Mouse (Mus musculus) urinary bladder, postnatal 14 days (tissue): ENCODE results near the gene Lamb2.

ENCODE experiments used
- DNase-seq: peaks from one replicate; pipeline ENCODE4 v3.0.0; 2021; ENCODE audit warnings: low spot score

Lamb2 gene

DNA sequence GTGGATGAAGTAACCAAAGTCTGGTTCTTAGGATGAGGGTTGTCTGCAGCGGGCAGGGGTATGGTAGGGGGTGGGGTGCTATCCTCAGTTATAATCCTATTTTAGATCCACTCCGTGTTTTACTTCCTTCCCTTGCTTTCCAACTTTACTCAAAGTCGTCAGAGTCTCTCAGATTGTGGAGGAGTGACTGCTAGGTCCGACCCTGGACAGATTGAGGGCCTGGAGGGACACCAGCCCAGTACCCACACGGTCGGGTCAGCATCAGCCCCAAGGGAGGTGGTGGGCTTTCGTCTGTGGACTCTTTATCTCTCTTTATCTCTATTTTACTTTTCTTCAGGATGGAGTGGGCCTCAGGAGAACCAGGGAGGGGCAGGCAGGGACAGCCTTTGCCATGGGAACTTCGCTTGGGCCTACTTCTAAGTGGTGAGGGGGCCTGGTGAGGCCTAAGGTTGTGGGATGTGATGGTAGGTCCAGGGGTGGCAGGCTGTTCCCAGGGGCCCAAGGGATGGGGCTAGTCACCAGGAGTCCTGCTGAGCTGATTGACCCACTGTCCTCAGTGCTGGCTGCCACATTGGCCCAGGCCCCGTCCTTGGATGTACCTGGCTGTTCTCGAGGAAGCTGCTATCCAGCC lies at the start of gene Lamb2:
TSS of gene Lamb2 (plus strand) at position 16 of the 631 bp plus-strand sequence.
- DNase-seq, result peak; percentile 33

GRCm38 (mm10) chr9:108431431-108432067 lies 48.0 kb upstream of the Lamb2 start:
- no peak for DNase-seq

- no peak for DNase-seq
Measured at GRCm38 (mm10) chr9:108436182-108436581, 43.4 kb upstream of the Lamb2 start, which contains the start of gene BC048562. TSS of gene BC048562 (plus strand) at chr9:108436482.

DNA sequence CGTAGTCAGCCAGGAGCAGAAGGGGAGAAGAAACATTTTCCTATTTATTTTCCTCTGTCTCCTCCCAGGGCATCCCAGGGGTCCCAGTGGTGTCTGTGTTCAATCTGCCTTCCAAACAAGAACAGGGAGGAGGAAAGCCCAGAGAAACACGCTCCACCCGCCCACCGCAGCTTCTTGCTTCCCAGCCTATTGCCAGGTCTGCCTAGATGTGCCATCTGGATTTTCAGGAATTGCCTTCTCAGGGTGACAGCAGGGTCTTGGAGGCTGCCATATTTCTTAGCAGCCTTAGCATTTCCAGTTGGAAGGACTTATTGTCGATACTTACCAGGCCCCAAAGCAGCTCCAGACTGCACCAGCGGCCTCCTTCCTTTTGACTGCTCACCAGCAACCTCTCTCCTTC lies 40.4 kb upstream of the Lamb2 start:
- DNase-seq, result no peak

GRCm38 (mm10) chr9:108440485-108440884 lies 39.1 kb upstream of the Lamb2 start:
- no peak for DNase-seq

- no peak for DNase-seq
Measured at GRCm38 (mm10) chr9:108441236-108441919, 38.2 kb upstream of the Lamb2 start.

DNA sequence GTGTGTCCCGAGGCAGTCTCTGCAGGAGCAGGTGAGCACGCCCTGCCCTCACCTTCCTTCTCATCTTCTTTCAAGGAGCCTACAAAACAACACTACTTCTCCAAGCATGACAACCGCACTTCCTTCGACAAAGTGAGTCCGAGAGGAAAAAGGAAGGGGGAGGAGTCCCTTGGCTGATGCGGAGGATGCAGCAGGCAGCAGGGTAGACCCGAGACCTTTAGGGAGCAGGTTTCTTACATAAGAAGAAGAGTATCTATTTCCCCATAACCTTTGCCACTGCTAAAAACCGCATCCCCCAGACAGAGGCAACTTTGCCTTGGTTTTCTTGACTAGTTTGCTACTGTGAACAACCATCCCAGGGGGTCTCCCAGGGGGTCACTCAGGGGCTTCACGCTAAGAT lies 34.4 kb upstream of the Lamb2 start:
- no peak for DNase-seq

DNA sequence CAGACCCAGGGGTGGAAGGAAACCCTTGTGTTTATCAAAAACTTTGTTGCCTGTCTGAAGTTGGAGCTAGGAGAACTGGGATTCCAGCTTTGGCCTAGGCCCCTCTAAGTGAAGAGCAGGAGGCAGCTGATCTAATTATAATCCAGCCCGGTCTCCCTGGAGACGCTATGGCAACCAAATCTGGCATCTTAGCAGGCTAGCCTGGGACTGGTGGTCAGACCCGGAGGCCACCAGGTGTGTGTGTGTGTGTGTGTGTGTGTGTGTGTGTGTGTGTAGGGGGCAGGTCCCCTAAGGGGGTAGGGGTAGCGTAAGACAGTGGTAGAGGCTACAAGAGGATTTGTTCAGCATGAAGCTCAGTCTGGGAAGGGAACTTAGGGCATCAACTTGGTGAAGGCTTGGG lies 29.7 kb upstream of the Lamb2 start:
- no peak for DNase-seq

GRCm38 (mm10) chr9:108450292-108451169 lies 29.0 kb upstream of the Lamb2 start:
- no peak for DNase-seq

DNA sequence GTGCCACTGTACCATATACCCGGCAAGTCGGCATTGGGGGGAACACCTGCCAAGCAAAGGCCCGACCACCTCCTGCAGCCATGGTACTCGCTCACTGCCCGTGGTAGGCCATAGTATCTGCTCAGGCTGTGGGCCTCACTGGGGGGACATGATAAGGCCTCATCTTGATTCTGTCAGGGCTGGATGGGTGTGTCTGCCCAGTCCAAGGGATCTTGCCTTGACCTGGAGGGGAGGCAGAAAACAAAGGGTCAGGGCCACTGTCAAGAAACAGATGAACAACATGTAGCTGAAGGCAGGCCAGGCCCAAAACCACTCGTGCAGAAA lies 28.4 kb upstream of the Lamb2 start:
- DNase-seq, result no peak

DNA sequence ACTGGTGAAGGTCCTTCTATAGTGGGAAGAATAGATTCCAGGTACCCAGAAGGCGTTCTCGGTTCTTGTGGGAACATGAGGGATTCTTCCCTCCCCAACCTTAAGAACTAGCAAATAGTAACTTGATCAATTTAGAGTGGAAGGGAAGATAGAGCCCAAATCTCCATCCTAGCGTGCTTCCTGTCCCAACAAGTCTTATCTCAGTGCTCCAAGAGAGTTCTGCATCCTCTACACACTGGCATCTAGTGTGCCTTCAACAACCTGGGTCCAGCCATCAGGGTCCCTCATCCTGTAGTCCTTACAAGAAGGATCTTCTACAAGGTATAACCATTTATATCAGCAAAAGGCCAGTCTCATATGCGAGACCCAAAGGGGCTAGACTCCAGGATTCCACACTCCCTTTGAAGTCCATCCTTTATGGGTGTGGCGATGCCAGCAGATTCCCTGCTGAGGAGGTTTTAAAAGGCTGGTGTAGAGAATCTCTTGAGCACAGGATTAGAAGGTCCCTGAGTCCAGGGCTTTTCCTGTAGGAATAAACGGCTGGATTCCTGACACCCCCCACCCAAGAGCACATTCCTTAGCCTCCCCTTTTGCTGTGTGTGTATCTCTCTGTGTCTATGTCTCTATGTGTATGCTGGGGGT lies 27.9 kb upstream of the Lamb2 start:
- no peak for DNase-seq

DNA sequence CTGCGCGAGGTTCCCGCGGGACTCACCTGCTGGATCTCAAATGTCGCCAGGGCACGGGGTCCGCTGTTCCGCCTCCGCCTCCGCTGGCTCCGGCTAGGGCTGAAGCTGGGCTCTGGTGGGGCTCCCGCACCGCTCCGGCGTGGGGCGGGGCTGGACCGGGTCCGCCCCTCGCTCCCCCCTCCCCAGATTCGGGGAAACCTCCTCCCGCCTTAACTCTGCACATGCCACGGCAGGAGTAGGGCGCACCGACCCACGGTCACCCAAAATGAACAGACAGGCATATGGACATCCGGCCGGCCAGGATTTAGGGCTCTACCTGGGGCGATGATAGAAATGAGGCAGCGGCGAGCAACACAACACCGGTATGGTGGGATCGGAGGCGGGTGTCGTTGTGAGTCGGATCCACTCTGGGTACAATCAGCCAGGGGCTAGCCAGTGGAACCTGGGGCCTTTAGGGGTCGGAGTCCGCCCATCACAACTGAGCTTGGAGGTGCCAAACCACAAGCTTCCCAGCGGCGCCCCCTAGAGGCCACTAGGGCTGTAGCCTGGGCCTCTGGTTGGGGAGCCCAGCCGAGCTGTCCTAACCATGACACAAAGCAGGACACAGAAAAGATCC lies 27.1 kb upstream of the Lamb2 start:
- peak; percentile 89 for DNase-seq

DNA sequence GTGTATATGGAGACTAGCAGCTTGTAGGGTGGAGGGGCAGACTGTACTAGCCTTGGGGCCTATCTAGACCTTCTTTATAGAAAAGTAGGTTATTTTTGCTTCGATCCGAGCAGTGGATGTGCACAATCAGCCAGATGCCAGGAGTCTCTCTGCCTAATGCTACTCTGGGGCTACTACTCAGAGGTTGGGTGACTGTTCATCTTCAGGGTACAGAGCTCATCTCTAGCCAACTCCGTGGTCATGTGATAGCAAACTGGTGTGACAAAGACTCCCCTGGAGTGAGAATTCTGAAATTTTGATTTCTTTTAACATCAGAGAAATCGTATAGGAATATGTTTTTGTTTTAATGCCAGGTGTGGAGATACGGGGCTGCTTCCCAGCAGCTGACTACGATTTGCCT lies 26.6 kb upstream of the Lamb2 start:
- DNase-seq, result no peak

DNA sequence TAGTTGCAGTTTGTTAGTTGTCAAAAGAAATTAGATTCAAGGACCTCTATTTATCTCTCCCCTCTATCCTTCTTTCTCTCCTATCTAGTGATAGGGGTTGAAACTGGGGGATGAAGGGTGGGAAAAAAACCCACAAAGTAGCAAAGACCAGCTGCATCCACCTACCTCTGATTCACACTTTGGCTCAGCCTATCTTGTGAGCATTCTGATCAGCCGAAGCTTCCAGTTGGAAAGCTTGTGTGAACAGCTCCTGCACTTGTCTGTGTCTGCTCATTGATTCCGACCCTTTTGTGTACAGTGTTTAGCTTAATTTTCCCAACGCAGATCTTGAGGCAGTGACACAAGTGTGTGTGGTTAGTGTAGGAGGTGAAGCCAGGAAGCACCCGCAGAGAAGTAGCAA lies 26.1 kb upstream of the Lamb2 start:
- no peak for DNase-seq

- DNase-seq, result no peak
Measured at GRCm38 (mm10) chr9:108454429-108454828, 25.1 kb upstream of the Lamb2 start.

- DNase-seq, result no peak
Measured at GRCm38 (mm10) chr9:108455747-108456571, 23.6 kb upstream of the Lamb2 start.

DNA sequence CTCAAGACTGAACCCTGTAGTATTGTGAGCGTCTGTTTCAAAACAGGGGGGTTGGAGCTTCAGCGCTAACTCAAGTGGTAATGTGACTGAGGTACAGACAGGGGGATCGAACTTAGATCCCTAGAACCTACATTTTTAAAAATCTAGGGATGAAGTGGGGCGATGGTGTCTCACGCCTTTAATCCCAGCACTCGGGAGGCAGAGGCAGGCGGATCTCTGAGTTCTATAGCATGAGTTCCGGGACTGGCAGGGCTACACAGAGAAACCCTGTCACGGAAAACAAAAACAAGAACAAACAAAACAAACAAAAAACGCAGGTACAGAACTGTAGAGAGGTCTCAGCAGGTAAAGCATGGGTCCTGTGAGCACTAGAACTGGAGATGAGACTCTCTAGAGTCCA lies 22.6 kb upstream of the Lamb2 start:
- no peak for DNase-seq

DNA sequence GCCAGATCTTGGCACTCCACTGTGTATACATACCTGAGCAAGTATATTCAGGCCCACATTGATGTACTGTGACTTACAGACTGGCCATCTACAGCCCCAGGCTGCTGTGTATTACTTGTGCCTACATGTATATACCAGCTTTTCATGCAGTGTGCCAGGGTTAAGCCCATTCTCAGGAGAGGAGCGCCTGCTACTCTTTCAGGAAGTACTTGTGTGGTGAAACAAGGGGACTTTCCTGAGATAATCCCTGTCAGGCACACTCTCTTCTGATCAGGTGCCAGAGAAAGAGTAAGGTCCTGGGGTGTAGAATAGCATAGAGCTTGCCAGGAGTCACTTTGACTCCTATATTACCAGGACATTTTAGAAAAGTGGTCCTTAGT lies 19.6 kb upstream of the Lamb2 start:
- DNase-seq, result no peak

DNA sequence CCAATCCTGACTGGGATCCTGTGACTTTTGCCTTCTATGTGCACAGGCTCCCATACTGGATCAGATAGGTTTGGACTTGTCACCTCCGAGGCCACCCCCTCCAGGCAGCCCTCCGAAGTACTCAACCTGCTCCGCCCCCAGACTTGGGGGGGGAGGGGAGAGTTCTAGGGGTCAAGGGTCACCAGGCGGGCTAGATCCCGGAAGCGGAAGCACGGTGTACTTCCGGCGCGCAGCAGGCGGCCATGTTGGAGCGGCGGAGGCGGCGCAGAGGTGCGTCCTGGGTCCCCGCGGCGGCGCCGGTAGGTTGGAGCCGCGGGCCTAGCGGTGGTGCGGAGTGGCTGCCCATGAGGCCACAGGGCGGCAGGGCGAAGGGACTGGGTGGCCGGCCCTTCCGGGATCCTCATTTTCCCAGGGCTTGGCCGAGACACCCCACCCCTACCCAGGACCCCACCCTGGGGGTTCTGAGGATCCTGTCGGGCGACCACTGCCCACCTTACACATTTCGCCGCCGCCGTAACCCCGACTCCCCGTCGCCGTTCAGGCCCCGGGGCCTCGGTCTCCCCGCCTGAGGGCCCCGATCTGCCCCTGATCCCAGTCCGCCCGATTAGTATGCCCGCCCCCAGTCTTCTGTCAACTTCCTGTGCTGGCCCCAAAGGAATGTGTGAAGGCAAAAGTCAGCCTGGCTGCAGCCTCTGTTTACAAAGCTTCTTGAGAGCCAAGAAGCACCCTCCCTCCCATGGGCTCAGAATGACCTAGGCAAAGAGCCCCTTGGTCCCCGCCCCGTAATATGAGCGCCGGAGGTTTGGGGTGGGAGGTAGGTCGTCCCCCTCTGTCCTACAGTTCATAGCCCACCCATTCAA lies 19.0 kb upstream of the Lamb2 start, which contains the start of gene Ccdc71:
TSS of gene Ccdc71 (plus strand) at position 209 of the 860 bp plus-strand sequence.
- peak; percentile 85 for DNase-seq

DNA sequence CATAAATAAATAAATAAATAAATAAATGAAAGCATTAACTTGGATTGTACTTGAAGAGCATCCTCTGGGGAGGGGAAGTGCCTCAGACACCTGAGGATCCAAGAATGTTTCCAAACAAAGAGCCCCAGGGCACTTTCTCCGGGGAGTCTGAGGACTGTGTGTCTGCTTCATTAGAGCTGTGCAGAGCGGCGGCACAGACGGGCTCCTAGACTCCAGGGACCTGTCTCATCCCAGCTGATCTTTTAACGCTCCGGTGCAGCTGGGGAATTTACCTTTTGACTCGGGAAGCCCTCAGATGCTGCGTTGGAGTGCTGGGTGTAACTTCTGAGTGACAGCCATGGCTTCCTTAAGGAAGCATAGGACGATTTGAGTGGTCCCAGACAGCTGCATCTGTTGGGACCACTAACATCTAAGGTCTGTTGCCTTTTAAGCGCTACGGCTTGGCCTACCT lies 18.3 kb upstream of the Lamb2 start, which contains the start of gene Klhdc8b:
TSS of gene Klhdc8b (minus strand) at position 401 of the 451 bp plus-strand sequence.
- no peak for DNase-seq
